Mouse (Mus musculus) CH12F3 (cell line): ENCODE measurements around the gene Gm20388.

Source experiments
- in situ Hi-C: fragments of 300-500 bp; cut with MboI; formaldehyde crosslinking; loops from 2 replicates; pipeline ENCODE4 v1.14.3; 2020; ENCODE audit warnings: low sequenced_read_pairs

Gene Gm20388

DNA sequence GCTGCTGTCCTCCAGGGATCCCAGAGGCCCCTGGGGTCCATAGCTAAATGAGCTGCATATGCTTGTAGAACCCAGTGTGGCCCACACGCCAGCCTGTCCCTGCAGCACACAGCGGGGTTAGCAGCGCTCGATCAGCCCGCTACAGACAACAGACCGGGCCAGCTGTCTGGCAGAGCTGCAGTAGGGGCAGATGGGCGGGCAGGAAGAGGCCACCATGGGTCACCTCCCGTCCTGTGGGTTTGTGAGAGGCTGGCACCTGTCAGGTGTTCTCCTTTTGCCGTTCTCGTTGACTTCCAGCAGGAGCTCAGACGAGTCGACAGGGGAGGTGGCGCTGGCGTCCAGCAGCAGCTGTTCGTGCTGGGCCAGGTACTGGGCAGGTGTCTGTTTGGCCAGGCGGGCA, 2728.0 kb downstream of the Gm20388 start:
- in situ Hi-C loops, result no loop called here

DNA sequence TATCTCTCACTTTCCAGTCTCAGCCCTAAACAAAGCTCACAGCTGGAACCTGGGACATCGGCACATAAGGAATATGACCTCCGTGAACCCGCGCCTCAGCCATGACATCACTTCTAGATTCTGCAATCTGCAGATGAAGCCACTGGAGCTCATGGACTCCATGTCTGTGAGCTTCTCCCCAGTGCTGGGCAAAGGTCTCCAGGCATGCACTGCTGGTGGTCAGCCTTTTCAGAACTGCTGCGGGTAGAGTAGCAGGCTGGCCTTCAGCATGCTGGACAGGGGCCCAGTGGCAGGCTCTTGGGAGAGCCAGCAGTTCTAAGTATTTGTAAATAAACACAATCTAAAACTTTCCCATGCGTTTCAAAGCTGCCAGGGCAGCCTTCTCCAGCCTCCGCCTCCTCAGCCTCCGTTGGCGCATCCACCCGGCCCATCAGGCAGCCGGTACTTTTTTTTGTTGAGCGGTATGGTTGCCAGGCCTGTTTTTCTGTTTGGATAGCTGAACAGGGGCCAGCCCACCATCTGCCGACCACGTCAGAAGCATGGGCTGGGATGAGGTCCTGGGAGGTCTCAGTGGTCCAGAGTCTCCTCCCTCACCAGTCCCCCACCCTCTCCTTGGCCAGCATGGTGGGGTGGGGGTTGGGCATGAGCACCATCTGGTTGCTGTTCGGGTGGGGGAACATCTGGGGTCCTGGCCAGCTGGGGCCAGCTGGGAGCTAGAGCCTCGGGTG, 2729.0 kb downstream of the Gm20388 start:
- in situ Hi-C loops, result no loop called here

DNA sequence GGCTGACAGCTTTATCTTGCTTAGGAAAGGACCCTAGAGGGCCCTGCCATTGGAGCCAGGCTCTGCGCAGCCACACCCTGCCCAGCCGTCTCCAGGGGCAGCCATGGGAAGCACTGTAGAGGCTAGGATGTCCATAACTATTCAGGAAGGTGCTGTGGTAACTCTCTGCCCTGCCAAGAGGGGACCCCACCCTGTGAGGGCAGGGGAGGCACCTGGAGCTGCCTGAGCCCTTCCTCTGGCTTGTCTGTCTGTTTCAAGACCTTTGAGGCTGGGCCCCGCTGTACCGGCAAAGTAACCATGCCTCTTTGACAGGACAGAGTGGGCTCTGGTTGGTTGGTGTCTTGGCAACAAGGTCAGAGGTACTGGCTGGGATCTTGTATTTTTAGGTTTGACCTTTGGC, 2730.2 kb downstream of the Gm20388 start:
- in situ Hi-C loops, result no loop called here

DNA sequence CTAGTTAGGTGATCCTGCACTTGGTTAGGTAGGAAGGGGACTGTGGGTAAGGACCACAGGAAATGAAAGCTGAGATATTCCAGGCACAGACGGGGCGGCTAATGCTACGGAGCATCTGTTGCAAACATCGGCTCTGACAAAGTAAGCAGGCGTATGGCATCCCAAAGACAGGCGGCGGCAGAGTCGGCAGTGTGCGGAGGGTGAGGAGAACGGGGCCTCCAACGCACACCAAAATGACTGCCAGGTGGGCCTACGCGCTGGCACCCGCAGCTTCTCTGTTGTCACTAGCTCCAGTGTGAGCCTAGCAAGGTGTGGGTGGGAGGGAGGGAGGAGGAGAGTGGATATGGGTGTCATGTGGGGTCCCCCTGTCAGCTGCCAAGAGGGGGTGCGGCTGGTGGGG, 2730.8 kb downstream of the Gm20388 start:
- in situ Hi-C loops, result no loop called here

DNA sequence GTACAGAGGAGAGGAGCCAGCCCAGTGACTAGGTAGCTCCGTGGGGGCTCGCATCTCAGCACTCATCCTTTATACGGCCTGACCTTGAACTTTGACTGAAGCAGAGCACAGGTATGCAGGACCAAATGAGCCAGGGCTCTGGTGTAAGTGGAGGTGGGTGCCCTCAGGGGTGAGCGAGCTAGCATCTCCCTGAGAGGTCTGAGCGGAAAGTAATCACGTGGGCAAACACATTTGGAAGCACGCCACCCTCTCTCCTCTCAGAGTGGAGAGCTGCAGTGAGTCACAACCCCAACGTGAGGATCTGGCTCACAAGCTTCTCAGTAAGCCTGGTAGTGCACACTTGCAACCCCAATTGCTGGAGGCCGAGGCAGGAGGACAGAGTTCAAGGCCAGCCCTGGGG, 2731.4 kb downstream of the Gm20388 start:
- in situ Hi-C loops, result no loop called here

DNA sequence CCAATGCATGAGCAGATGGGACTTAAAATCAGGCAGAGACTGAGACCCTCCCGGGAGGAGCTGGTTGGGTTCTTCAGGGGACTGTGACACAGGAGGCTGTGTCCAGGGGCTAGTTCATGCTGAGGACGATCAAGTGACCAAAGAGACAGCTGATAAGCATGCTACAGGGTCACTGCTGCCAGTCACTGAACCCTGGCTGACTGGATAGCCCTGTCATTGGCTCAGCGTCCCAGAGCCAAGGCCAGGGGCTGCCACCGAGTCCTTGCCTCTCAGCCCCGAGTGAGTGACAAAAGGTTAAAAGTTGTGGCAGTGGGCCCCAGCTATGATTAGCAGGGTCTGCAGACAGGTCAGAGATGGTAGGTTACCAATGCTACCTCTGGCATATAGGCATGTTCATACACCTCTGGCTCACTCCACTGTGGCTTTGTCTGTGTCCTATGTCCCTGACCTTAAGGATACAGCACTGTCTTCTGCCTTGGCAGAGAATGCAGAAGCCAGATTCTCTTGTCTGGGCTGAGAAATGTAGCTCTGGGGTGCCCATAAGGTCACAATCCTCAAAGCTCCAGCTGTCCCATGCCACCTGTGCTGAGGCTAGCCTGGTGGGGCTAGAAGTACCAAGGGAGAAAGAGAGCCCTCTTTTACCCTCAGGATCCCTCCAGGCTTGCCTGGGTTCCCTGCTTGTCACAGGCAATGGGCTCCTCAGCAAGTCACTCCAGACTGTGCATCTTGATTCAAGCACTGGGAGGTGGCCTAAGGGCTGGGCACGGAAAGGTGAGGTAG, 2733.7 kb downstream of the Gm20388 start:
- in situ Hi-C loops, result no loop called here

DNA sequence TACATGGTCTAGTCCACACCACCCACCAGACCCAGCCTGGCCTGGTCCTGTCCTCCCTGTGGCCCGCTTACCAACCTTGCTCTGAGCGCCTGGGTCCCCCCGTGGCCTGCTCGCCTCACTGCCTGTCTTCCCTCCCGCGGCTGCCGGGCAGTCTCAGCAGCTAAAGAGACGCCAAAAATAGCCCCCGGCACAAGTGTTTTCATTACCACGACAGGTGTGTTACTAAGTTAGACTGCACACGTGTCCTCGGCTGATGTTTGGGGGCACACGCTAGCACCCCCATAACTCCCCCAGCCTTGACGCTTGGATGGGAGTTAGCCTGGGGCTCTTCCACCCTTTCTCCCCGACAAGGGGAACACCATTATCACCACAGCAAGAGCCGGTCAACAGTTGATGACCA, 2735.7 kb downstream of the Gm20388 start:
- in situ Hi-C loops, result no loop called here

DNA sequence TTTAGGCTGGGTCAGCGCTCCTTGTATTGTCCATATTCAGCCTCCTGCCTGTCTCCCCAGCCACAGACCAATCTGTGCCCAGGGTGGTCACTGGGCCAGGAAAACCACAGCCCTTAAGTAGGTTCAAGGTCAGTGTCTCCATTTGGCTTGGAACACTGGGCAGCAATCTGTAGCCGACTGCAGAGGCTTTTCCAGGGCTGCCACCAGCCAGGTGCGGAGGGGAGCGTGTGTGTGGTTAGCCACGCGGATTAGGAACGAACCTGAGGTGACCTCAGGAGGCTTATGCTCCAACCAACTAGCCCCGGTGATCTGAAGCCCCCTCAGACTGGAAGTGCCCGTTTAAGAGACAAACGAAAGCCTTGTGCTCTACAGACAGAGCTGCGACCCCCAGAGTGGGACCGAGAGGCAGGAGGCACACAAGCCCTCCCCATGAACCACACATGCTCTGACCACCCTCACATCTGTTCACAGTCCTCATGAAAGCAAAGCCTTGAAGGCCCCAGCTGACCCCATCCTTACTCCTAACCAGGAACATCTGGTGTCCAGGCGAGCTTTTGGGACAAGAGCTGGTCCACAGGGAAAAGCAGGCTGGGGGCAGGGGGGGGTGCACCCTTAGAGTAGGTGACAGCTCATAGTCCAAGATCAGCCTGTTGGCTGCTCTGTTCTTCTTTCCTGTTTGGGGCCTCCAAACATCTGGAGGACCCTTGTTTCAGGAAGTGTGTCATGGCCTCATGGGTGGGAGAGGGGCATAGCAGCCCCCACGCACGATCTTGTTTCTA, 2737.7 kb downstream of the Gm20388 start:
- in situ Hi-C loops, result no loop called here

DNA sequence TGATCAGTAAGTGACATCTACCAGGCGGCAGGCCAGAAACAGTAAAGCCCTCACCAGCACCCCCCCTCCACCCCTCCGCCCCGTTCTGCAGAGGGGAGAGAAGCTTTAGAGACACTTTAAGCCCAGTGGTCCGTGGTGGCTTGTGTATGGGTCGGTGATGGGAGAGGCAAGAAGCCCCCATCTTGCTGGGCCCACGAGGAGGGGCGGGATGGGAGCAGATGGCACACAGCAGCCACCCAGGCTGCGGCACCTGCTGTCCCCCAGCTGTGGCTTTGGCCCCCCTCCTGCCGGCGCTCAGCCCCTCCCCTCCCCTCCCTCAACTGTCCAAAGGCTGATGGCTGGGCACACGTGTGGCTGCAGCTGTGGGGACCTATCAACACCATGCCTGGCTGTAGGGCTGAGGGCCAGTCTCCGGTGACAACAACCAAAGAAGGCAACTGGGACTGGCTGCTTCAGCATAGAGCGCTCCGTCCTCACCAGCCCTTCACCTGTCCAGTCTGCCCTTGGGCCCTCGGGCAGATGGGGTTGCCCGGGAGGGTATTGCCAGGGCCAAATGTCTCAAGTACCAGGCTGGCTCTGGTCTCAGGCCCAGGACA, 2740.8 kb downstream of the Gm20388 start:
- in situ Hi-C loops, result no loop called here

DNA sequence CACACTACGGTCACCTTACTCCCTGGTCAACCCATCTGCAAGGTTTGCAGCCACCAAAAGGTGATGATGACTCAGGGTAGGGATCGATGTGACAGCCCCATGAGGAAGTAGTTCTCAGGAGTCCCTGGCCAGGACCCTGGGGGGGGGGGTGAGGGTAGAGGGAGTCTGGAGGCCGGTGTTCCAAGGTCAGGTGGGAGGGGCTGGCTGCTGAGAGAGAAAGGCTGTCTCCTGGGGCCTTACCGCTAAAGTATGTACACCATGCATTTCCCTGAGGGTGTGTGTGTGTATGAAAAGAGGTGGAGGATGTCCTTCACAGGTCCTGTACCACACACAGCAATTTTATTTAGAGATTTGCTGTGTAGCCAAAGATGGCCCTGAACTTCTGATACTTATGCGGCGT, 2742.0 kb downstream of the Gm20388 start:
- in situ Hi-C loops, result no loop called here

DNA sequence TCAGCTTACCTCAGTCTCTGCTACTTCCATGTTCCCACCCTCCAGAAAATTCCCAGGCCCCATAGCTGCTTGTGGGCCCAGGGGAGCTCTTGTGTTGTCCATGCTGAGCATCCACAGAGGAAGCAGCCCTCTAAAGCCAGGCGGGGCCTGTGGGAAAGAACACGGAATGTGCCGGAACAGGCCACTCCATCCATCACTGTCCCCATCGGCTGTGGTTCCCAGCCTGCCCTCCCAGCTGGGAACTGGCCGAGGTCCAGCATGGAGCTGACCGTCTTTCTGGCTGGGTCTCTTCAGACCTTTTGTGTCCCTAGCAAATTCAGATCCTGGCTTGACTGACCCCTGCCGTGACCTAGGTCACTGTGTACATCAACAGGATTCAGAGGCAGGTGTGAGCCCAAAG, 2744.1 kb downstream of the Gm20388 start:
- in situ Hi-C loops, result no loop called here

DNA sequence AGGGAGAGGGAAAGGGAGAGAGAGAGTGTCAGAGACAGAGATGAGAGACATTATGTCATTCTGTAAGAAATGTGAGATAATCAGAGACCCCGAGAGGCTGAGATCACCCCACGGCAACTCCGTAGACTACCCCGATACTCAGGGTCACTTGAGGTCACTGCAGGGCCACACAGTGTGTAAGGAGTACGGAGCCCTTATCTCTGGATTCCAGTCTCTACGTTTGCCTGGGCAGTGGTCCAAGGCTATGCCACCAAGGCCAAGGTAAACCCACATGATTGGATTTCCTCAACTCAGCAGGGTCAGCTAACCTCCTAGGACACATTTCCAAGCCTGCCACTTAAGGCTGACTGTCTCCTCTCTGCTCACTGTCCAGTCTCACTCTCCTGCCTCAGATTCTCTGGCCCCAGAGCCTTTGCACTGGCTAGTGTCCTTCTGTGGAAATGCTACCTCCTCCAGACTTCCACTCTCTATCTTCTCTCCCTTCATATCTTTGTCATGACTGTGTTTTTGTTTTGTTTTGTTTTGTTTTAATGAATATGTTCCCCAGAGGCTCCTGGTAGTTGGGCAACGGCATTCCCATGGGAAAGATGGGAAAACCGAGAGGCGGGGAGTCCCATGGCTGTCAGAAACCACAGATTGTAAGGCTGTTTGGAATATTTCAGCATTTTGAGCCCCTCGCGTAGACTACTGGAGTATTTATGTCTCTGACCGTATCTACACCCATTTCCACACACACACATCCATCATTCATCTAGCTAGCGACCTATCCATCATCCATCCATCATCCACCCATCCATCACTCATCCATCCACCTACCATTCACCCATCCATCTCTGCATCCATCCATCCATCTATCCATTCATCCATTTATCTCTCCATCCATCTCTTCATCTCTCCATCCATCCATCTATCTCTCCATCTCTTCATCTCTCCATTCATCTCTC, 2745.7 kb downstream of the Gm20388 start:
- in situ Hi-C loops, result no loop called here

DNA sequence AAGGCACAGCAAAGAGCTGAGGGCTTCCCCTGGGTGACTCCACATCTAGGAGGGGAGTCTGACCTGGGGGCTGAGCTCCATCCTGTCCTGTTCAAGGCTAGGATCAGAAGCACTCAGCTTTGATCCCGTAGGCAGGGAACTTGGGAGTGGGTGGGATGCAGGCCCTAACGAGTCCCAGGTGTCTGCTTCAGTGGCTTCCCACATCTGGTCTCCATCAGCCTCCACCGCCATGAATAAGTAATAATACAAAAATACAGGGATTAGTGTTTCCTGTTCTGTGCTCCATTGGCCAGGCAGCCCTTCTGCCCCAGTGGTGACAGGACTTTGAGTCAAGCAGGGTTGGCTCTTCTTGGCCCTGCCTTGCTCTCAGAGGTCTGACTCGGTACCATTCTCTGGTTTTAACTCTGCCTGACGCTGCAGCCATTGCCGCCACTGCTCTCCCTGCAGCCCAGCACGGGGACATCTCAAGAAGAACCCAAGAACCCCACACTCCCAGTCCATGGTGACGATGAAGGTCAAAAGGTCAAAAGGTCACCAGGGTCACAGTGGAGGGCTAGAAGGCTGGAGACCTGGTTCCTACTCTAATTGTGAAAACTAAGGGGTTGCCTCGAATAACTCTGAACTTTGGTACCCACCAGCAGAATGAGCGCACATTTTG, 2747.6 kb downstream of the Gm20388 start:
- in situ Hi-C loops, result no loop called here

DNA sequence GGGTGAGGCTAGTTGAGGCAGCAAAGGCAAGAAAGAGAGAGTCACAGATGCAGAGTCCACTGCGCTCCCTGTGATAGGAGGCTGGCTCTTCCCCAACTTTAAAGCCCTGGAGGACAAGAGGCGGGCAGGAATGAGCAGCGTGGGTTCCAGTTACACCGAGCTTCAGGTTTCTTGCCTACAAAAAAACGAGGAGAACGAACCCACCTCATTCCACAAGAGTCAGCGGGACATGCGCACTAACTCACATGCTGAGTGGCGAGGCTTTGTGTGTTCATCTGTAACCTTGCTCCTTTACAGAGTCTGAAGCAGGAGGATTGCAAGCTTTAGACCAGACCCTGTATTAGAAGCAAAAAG, 2748.1 kb downstream of the Gm20388 start:
- in situ Hi-C loops, result no loop called here

DNA sequence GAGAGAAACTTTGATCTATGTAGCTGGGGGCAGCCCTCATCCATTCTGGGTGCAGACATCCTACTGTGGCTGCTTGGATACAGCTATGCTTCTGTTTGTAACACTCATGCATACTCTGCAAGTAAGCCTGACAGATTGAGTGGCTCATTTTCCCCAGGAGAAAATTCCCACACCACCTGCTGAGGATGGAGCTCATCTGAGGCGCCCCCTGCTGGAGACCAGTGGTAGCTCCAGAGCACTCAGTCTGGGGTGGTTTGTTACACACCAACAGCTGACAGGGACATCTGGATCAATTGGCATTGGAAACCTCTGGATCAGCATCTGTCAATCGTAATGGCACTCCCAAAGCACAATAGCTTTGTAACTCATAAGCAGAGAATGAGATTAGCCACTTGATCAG, 2749.4 kb downstream of the Gm20388 start:
- in situ Hi-C loops, result no loop called here

DNA sequence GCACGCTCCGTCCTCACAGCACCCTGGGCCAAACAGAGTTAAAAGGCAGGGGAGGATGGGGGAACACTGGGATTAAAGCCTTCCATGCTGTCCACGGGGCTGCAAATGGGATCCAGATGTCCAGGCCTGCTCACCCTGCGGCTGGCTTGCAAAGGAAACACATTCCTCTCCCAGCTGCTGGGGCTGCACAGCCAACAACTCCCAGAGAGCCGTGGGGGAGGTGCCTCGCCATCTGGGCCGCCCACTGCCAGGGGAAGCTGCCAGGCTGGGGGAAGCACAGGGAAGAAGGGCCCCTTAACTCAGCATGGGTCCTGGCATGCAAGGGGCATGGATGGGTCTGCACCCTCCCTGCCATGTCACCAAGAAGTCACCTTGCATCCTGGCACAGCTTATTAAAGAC, 2750.5 kb downstream of the Gm20388 start:
- in situ Hi-C loops, result no loop called here

DNA sequence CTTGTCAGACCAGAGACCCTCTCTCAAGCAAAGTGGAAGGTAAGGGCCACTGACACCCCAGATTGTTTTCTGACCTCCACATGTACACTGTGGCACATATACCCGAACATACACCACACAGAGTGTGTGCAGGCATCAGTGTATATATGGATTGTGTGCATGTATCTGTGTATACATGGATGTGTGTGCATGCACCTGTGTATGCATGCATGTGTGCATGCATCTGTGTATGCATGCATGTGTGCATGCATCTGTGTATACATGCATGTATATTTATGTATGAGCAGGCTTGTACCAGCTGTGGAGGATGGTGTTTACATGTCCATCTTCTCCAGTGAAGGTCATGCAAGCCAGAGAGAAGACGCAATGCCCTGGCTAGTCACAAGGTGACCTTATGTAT, 2751.3 kb downstream of the Gm20388 start:
- in situ Hi-C loops, result no loop called here

DNA sequence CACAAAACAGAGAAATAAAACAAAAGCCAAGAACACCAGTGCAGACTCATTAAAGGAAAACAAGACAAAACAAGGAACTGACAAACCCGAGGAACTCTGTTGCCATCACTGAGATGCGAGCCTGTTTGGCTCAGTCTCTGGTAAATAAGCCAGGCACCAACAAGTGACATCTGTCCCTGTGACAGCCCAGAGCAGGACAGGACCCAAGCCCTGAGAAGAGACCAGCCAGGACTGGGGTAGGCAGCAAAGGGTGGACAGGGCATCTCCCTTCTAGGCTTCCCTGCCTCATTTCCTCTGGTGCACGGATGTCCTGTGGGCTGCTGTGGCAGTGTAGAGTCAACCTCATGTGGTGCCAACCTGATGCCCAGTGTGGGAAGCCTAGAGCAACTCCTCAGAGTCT, 2752.5 kb downstream of the Gm20388 start:
- in situ Hi-C loops, result no loop called here

DNA sequence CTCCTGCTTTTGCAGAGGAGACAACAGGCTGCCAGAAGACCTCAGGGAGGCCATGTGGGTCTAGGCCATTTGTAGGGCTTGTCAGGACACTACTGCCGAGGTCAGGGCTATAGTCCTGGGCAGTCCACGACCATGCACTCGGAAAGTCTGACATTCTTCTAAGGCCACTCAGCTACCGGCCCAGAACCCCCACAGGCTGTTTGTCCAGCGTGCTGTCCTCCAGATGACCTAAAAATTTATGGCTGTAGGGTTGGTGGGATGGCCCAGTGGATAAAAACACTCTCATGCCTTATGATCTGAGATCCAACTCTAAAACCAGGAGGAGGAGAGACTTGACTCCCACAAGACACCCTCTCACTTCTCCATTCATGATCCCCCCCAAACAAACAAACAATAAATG, 2753.0 kb downstream of the Gm20388 start:
- in situ Hi-C loops, result no loop called here

DNA sequence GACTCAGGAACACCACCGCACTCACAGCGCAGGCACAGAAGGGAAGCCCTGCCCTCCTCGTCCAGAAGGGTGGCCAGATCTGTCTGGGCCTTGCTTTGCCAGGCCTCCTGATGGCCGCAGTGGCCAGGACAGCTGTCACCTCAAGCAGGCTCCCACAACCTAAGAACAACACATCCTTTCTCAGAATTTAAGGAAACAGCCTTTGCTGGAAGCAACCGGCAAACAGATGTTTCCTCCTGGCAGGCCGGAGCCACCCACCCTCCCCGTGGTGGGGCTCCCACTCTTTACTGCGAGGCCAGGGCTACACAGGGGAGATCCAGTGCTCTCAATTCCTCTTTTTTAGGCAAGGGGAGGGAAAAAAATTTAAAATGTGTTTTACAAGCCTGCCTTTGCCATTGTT, 2754.6 kb downstream of the Gm20388 start:
- in situ Hi-C loops, result no loop called here
